Mouse (Mus musculus) megakaryocyte progenitor cell, adult 5-6 weeks (primary cell): ENCODE data around the gene Agbl5. TPM values are rescaled to one million over a fixed set of nuclear protein-coding genes. Genes with fewer than 3 reads are reported as not detected.

Source experiments
- ATAC-seq: replicated peaks from 2 replicates; pipeline ENCODE4 v1.8.0; 2016; ENCODE audit warnings: mild to moderate bottlenecking, moderate TSS enrichment, inconsistent platforms; ENCODE audit not compliant: poor library complexity
- total RNA-seq, 2 experiments: library from RNA; stranded (forward) in 1 of 2; stranded (reverse) in 1 of 2; fragments of 157-497, 149-512 nt in 1 of 2; fragments of 200-1000 nt in 1 of 2; gene quantifications; 2 replicates each; pipeline versions ENCODE4 v1.2.3 to v1.2.4; 2015 to 2017

Agbl5 gene
- total RNA-seq, 2 experiments from 2014 or later, result 8.4 to 12.4 TPM

DNA sequence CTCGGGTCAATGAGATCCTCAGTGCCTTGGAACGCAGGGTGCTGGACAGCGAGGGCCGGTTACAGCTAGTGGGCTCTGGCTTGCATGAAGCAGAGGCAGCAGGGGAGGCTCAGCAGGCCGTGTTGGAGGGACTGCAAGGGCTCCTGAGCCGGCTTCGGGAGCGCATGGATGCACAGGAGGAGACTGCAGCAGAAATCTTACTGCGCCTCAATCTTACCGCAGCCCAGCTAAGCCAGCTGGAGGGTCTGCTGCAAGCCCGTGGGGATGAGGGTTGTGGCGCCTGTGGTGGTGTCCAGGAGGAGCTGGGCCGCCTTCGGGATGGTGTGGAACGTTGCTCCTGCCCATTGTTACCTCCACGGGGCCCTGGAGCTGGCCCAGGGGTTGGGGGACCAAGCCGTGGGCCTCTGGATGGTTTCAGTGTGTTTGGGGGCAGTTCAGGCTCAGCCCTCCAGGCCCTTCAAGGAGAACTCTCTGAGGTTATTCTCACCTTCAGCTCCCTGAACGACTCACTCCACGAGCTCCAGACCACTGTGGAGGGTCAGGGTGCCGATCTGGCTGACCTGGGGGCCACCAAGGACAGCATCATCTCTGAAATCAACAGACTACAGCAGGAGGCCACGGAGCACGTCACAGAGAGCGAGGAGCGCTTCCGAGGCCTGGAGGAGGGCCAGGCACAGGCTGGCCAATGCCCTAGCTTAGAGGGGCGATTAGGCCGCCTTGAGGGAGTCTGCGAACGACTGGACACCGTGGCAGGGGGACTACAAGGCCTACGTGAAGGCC lies 29.6 kb downstream of the Agbl5 start:
- no peak for ATAC-seq

DNA sequence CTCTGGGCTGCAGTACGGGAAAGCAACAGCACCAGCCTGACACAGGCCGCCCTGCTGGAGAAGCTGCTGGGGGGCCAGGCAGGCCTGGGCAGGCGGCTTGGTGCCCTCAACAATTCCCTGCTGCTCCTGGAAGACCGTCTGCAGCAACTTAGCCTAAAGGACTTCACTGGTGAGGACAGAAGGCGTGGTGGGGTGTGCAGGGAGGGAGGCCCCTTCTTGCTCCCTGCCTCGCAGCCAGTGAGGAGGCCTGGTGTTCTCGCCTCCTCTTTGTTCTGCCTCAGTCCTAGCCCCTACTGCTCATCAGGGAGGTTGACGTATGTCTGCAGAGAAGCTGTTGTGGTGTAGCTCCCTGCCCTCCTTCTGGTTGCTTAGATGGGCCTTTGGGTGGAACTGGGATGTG lies 30.2 kb downstream of the Agbl5 start:
- ATAC-seq, result no peak

DNA sequence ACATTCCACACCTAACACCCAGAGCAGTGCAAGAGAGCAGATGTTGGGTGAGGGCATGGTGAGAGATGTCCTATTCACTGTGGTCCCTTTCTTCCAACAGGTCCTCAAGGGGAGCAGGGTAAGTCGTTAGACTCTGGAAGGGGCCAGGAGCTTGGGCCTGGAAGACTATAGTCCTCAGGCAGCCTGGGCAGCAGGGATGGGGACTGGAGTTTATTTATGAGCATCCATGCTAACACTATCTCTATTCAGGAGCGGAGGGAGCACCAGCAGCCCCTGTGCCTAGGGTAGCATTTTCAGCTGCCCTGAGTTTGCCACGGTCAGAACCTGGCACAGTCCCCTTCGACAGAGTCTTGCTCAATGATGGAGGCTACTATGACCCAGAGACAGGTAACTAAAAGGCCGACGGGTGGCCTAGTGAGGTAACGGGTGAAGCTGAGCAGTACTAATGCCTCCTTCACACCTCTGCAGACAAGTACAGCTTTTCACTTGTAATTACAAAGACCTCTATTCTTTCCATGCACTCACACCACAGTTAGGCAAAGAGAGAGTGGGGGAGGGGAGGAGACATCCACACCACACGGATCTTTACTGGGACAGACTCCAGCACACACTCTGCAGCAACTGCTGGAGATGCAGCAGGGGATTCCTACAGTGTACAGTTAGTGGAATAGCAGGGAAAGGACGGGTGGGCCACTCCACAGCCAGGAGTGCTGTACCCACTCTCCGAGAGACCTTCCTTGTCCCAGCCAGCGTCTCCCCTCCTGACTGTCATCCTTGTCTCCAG lies 31.5 kb downstream of the Agbl5 start:
- ATAC-seq, result no peak

DNA sequence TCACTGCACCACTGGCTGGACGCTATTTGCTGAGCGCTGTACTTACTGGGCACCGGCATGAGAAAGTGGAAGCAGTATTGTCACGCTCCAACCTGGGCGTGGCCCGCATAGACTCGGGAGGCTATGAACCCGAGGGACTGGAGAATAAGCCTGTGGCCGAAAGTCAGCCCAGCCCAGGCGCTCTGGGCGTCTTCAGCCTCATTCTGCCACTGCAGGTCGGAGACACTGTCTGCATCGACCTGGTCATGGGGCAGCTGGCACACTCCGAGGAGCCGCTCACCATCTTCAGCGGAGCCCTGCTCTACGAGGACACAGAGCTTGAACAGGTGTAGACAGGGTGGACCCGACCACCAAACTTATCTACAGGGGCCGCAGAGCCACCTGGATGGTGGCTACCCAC lies 32.1 kb downstream of the Agbl5 start:
- no peak for ATAC-seq

DNA sequence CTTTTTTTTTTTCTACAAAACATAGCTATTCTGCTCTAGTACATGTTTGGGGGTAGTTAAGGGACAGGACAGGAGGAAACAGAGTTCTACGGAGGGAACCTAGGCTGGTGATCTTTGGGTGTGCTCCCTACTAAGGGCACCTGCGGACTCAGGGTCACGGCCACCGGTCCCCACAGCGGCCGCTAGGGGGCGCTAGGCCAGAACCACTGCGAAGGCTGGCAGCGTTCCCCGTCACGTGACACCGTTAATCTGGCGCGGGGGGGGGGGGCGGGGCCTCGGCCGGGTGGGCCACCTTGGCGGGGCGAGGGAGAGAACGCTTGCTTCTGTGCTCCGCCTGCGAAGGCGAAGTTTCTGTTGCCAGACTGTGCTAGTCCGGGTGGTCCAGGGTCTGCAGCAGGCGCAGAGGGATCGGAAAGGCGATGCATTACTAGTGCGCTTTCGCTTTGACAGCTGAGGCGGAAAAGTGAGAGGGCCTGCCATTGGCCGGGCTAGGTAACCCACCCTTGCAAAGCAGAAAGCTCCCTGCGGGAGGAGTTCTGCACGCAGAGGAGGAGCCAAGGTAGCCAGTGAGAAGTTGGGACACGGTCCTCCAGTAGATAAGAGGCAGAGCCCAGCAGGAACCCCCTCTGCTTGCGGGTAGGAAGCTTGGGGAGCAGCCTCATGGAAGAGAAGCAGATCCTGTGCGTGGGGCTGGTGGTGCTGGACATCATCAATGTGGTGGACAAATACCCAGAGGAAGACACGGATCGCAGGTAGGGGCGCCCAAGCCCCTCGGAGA lies 33.0 kb downstream of the Agbl5 start, which contains the start of gene Khk:
Gene Khk (plus strand): TSS at position 176 of the 778 bp plus-strand sequence.
- ATAC-seq, result peak; percentile 91

DNA sequence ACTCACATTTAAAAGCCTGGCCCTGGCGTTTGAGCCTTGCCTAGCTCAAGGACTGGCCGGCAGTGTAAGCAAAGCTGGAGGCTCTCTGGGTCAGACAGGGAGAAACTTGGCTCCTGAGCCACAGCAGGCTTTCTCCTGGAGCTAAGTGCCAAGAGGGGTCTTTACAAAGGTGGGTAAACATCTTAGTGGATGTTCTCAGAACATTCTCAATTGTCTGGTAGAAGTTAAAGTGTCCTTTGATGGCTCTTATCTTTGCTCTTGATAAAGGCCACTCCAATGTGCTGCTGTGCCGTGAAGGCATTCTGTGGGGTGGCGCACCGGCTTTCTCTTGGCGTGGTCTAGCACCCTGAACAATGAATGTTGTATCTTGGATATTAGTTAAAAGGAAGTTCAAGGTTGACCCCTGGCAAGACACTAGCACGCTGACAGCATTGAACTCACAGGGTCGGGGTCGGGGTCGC lies 34.1 kb downstream of the Agbl5 start:
- no peak for ATAC-seq

DNA sequence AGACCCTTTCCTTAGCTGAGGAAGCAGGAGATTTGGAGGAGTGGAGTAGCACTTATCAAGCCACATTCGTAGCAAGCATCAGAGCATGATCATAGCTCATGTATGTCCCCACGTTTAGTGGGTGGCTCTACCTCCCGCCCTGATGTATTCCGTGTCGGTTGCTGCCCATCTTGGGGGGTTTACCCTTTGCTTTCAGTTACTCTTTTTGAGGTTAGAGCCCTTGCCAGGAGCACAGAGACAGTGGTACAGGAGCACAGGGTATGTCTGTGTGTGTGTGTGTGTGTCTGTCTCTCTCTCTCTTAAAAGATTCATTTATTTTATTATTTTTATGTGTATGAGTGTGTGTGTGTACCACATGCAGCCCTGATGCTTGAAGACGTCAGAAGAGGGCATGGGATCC lies 34.6 kb downstream of the Agbl5 start:
- ATAC-seq, result no peak

DNA sequence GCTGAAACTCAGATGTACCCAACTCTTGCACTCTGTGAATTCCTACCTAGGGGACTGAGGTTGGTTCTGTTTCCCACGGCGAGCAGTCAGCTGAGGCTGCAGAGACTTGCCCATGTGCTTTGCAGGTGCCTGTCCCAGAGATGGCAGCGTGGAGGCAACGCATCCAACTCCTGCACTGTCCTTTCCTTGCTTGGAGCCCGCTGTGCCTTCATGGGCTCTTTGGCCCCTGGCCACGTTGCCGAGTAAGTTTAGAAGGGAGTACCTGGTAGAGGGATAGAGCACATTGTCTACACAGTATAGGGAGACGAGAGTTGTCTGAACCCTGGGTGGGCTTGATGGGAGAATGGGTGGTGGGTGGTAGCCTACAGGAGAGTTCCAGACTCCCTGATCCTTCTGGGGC lies 36.1 kb downstream of the Agbl5 start:
- no peak for ATAC-seq

DNA sequence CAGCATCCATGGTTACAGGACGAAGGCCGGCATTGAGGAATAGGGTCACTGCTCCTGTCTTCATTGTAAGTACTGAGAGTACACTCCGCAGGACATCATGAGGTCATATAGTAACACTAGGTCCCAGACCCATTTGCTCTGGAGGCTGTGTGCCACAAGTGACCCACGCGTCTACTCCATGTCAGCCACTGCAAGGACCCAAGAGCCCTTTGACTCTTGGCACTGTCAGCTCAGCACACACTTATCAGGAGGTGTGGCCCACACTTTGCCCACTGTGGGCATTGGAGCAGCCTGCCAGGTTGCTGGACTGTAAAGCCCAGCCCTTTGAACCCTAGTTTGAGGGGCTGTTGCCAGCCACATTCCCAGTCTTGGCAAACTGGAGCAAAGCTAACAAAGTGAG lies 36.7 kb downstream of the Agbl5 start:
- ATAC-seq, result no peak

DNA sequence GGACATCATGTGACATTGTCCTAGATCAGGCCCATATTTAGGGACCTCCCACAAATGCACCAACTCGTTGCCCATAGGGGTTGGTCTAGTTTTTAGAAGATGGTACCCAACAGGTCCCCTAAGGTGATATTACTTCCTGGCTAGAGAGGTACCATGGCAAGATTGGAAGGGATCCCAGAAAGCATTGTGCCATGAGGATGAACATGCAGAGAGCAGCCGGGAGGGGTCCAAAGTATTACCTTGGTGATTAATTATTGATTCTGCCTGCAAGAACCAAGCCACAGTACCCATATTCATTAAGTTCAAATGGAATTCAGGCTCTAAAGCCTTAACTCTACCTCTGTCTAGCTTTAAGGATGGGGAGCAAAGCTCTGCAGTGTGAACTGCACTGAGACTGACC lies 37.6 kb downstream of the Agbl5 start:
- no peak for ATAC-seq

DNA sequence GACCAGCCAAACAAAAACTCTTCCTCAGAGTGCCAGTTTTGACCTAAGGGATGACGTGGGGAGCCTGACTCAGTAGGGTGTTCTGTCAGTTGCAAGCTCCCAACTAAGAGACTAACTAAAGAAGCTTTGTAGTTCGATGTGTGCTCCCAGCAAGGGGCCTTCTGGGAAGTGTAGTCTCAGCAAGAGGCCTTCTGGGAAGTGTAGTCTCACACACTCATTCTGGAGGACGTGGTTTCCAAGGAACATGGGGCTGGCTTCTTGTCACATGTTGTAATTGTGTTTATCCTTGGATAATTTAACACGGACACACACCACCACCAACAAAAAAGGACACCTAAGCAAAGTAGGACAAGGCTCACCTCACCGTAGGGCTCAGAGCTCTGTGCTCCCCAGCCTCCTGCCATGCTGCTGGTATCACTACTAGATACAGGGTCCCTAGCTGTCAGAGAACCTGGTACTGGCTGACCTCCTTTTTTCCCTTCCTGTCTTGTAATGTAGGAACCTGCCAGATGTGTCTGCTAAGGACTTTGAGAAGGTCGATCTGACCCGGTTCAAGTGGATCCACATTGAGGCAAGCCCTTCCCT lies 39.5 kb downstream of the Agbl5 start:
- ATAC-seq, result peak; percentile 39; the same call in 1 of the 2 replicates

DNA sequence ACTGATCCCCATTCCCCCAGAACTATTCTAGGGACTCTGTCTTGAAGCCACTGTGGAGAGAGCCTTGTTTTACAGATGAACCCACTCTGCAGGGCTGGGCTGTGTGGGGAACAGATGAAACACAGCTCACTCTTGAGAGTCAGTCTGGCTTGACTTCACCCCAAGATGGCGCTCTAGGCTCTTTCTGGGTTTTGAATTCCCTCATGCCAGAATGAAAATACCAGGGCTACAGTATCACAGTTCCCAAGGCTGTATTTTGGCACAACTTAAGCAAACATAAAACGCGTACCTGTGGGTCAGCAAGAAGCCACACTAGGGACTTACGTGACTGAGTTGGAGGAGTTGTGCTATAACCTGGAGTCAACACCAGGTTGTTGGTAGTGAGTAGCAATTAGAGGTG lies 41.6 kb downstream of the Agbl5 start:
- ATAC-seq, result peak; percentile 64; the same call in 1 of the 2 replicates

DNA sequence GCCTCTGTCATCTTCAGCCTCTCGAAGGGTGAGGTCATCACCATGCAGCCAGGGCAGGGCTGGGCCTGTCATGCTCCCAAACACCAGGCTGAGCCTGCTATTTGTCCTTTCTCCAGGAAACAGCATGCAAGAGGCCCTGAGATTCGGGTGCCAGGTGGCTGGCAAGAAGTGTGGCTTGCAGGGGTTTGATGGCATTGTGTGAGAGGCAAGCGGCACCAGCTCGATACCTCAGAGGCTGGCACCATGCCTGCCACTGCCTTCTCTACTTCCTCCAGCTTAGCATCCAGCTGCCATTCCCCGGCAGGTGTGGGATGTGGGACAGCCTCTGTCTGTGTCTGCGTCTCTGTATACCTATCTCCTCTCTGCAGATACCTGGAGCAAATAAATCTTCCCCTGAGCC lies 42.4 kb downstream of the Agbl5 start:
- ATAC-seq, result no peak

DNA sequence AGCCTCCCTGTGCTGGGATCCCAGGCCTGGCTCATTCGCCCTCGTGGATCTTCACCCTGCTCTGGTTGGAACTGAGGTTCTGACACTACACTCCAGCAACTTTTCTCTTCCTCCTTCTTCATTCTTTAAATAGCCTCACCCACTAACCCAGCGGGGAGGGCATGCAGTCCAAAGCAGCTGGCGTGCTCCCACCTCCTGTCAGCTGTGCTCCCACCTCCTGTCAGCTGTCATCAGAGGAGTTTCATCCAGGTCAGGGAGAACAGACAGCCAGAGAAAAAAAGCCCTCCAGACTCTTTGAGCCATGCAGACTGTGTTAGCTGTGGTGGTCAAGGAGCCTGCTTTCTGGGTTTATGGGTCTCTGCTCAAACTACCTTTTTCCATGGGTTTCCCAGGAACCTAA lies 42.9 kb downstream of the Agbl5 start:
- ATAC-seq, result no peak

DNA sequence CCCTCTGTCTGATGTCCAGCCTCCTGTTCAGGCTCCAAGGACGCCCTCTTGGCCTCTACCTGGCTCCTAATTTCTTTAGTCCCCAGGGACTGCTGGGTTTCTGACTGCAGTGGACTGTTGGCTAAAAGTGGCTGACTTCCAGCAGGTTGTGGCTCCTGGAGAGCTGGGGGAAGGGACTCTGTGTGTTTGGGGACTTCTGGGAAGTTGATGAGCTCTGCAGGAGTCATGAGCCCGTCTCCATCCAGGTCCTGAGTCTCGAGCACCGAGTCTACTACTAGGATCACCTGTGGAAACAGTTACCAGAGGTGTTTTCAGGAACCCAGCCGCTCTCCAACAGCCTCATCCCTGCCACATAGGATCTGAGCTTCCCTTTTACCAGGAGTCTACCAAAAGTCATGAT lies 45.2 kb downstream of the Agbl5 start:
- ATAC-seq, result no peak

DNA sequence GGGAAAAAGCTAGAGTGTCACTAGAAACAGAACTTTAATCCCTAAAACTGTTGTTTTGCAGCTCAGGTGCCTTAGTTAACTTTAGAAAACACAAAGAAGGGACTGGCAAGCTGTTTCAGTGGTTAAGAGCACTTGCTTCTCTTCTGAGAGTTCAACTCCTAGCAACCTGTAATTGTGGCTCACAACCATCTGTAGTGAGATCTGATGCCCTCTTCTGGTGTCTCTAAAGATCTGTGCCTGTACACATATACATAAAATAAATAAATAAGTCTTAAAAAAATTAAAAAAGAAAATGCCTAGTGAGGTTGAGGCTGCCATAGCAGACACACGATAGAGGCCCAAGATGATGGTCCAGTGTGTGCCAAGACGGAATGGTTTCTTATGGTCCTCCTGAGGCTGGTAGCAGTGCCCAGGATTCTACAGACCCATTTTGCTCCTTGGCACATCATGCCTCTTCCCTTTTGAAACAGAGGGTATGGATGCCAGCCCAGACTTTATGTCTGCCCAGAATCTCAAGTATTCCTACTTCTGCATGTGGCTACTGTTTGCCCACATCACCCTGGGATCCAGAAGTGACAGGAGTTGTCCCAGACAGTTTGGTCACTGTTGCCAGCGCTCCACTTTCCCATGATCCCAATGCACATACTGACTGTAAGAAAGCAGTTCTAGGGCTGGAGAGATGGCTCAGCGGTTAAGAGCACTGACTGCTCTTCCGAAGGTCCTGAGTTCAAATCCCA lies 46.4 kb downstream of the Agbl5 start:
- no peak; the same call in 1 of the 2 replicates for ATAC-seq

DNA sequence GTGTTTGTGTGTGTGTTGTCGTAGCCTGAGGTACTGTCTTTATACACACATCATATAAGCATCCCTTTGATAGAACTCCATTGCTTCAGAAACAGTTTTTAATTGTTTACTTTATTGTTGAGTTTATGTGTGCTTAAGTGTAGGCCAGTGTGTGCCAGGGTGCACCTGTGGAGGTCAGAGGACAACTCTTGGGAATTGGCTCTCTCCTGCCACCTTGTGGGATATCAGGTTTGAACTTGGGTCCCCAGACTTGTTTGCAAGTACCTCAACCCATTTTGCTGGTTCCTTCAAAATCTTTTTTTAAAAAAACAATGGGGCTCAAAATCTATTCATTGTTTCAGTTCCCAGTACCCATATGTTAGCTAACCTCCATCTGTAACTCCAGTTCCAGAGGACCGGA lies 54.5 kb downstream of the Agbl5 start:
- peak; percentile 62 for ATAC-seq

DNA sequence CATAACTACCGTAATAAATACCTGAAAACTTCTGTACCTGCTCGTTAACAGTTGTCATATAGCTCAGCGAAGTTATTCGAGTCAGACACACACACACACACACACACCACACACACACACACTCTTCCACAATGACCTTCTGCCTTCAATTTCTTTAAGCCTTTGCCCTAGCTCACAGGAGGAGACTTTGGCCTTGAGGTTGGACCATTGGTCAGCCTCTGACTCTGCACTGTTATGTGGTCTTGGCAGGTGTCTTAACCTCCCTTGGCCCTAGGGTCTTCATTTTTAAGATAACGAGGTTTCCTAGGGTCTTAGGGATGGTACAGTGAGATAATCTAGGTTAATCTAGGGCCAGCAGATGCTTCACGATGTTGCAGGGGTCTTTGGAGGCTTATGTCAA lies 55.9 kb downstream of the Agbl5 start:
- ATAC-seq, result no peak

DNA sequence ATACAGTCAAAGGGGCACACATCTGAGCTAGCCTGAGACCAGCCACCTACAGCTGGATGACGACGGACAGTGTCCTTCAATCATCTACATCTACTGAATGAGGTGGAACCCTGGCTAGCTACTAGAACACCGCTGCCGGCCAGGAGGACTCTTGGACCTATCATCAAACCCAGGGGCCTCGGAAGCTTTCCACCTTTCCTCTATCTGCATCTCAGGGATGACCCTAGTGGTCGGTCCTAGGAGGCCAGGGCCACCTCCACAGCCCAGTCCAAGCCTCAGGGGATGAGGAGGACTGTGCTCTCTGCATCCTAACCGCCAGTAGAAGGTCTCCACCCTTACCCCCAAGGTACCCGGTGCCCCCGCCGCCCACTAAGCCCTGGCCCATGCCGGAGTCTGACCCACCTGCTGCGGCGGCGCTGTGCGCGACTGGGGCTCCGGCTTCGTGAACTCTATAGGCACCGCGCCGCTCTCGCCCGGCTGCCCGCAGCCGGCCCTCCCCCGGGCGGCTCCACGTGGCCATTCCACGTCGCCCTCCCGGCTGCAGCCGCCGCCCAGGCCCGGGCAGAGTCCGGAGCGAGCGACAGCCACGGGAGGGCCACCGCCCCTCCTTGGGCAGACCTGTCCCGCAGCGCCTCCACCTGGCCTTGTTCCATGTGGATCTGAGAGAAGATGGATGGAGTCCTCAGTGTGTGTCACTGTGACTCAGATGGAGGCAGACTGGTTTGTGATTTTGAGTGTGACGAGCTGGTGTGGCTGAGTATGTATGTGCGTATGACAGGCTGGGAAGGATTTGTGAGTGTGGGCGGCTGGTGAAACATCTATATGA lies 56.7 kb downstream of the Agbl5 start, which contains the start of gene Cgref1:
Gene Cgref1 (minus strand): TSS at position 636 of the 826 bp plus-strand sequence.
- peak; percentile 21 for ATAC-seq
